Mouse (Mus musculus) limb, embryonic 12.5 days (tissue): Measurements from ENCODE around the gene Cnr2. TPM values are rescaled to one million over a fixed set of nuclear protein-coding genes. Genes with fewer than 3 reads are reported as not detected.

Source experiments
- ATAC-seq: fragments of 200-750 bp; cut with Nextera tagmentation; 2 replicates; pipeline ENCODE4 v1.8.0; 2017; ENCODE audit warnings: low read depth, moderate TSS enrichment; ENCODE audit not compliant: insufficient number of reproducible peaks, insufficient read depth, low FRiP score, low TSS enrichment
- H3K27ac ChIP-seq: fragments of 300-500 bp; sonication (generic); 2 replicates; pipeline ENCODE4 v1.5.1; 2016; ENCODE audit warnings: mild to moderate bottlenecking, moderate library complexity
- H3K27me3 ChIP-seq: fragments of 300-500 bp; sonication (generic); 2 replicates; pipeline ENCODE4 v1.6.1; 2016; ENCODE audit warnings: mild to moderate bottlenecking, moderate library complexity
- H3K36me3 ChIP-seq: fragments of 300-500 bp; sonication (generic); 2 replicates; pipeline ENCODE4 v1.6.1; 2016; ENCODE audit warnings: mild to moderate bottlenecking, moderate library complexity
- H3K4me1 ChIP-seq: fragments of 300-500 bp; sonication (generic); replicated peaks from 2 replicates; pipeline ENCODE4 v1.6.1; 2016
- H3K4me2 ChIP-seq: fragments of 300-500 bp; sonication (generic); 2 replicates; pipeline ENCODE4 v1.6.1; 2016; ENCODE audit warnings: mild to moderate bottlenecking, moderate library complexity
- H3K4me3 ChIP-seq: fragments of 300-500 bp; sonication (generic); replicated peaks from 2 replicates; pipeline ENCODE4 v1.5.1; 2016; ENCODE audit warnings: mild to moderate bottlenecking
- H3K9ac ChIP-seq: fragments of 300-500 bp; sonication (generic); replicated peaks from 2 replicates; pipeline ENCODE4 v1.6.1; 2016; ENCODE audit warnings: mild to moderate bottlenecking, moderate library complexity
- H3K9me3 ChIP-seq: fragments of 300-500 bp; sonication (generic); 2 replicates; pipeline ENCODE4 v1.6.1; 2016; ENCODE audit warnings: mild to moderate bottlenecking, moderate library complexity
- WGBS: fragments of 180-500 bp; shearing (Covaris S2); methylation state at CpG from one replicate; pipeline ENCODE4 v1.1.7; 2016; 5-methylcytosine and 5-hydroxymethylcytosine counted together
- polyA plus RNA-seq: library from polyadenylated mRNA; unstranded; fragments of >200 nt; fragmentation: Nextera tagmentation; extraction: Ambion mirVana; gene quantifications from 2 replicates; pipeline ENCODE4 v1.2.1, GENCODE M21; 2016

Gene Cnr2
- polyA plus RNA-seq, 1 experiment from 2014 or later, result 0.45 TPM

DNA sequence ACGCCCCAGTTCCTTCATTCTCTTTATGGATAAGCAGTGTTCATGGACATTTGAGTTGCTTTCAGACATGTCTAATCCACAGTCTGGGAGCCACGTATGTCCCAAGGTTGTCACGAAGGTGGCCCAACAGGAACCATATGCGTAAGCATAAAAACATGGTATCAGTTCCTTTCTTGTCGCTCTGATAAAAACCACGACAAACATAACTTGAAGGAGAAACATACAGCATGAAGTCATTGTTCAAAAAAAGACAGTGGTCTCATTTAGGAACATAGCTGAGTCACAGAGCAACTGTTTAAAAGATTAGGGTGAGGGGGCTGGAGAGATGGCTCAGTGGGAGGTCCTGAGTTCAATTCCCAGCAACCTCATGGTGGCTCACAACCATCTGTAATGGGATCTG lies 47.0 kb downstream of the Cnr2 start:
- H3K4me1 ChIP-seq, result 0 out of 2 replicates have a peak, but pooled peaks cover 7% of the 10 kb centered on the region
- no peak overlapping the region for H3K4me3 ChIP-seq
- peaks cover 23% of the 10 kb centered on the region for H3K36me3 ChIP-seq
- 90% methylated on average over 6 of the region's 6 CpGs for WGBS
- H3K9ac ChIP-seq, result no peak overlapping the region
- peaks cover 3% of the 10 kb centered on the region; the same call in 1 of the 2 replicates for H3K9me3 ChIP-seq
- no peak overlapping the region for H3K4me2 ChIP-seq
- no peaks in the 10 kb centered on the region for H3K27me3 ChIP-seq
- H3K27ac ChIP-seq, result no peak overlapping the region
- ATAC-seq, result no peak

DNA sequence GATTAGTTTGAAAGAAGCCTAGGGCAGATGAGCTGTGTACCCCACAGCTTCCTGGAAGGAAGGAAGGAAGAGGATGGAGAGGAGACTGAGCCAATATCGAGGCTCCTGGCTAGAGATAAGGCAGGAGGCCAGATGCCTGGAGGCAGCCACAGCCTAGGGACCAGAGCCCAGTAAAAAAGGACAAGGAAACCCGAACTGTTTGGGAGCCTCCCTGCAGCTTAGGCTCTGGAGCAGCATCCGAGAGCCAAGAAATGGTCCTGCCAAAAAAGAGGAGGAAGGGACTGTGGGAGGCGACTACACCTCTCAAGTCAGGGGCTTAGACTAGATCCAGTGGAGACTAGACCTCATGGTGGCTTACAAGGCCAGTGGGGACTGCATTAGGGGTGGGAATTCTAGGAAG lies 48.2 kb downstream of the Cnr2 start:
- Histone ChIP-seq H3K27ac (no peak overlapping the region), H3K4me3 (no peak overlapping the region), H3K4me2 (no peak overlapping the region), H3K9me3 (peaks cover 3% of the 10 kb centered on the region; the same call in 1 of the 2 replicates), H3K9ac (no peak overlapping the region), H3K4me1 (0 out of 2 replicates have a peak, but pooled peaks cover 12% of the 10 kb centered on the region), H3K36me3 (peaks cover 22% of the 10 kb centered on the region), H3K27me3 (no peaks in the 10 kb centered on the region)
- ATAC-seq, result no peak
- WGBS, result 62% methylated on average over 4 of the region's 4 CpGs

DNA sequence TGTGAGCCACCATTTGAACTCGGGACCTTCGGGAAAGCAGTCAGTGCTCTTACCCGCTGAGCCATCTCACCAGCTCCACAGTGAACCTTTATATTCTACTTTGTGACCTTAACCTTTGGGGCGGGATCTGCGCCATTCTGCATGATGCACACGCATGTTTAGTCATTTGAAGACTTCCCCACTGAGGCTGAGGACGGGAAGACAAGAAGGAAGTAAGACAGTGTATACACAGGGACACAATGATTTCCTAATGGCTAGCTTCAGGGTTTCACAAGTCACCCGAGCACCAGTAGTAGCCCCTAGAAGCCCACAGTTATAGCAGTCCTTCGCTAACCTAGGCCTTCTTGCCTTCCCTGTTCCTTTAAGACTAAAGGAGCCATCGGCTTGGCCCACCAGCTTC lies 50.5 kb downstream of the Cnr2 start:
- ATAC-seq, result no peak
- H3K27me3 ChIP-seq, result no peaks in the 10 kb centered on the region
- peak overlapping the region; percentile 84 for H3K4me2 ChIP-seq
- peaks cover 11% of the 10 kb centered on the region for H3K36me3 ChIP-seq
- WGBS, result 78% methylated on average over 10 of the region's 10 CpGs
- no peak overlapping the region for H3K27ac ChIP-seq
- peak overlapping the region; percentile 85 for H3K4me3 ChIP-seq
- H3K9ac ChIP-seq, result peak overlapping the region; percentile 79; the same call in 1 of the 2 replicates
- H3K9me3 ChIP-seq, result peaks cover 3% of the 10 kb centered on the region; the same call in 1 of the 2 replicates
- 0 out of 2 replicates have a peak, but pooled peaks cover 12% of the 10 kb centered on the region for H3K4me1 ChIP-seq

DNA sequence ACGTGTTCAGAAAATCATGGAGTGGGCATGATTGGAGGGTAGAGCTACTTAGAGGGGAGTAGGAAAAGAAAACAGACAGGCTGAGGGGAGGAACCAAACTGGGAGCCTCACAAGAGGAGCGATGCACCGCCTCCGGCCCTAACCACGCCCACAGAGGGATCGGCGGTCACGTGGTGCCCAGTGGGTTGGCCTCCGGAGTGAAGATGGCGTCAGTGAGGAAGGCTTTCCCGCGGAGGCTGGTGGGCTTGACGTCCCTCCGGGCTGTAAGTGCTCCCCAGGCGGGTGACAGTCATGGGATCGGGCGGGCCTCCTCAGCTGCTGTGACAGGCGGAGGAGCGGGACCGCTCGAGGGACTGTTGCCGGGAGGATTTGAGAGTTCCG lies 51.1 kb downstream of the Cnr2 start, which contains the start of gene Hmgcl:
Hmgcl (plus strand) TSS at position 171 of the 381 bp plus-strand sequence.
- Histone ChIP-seq H3K9me3 (0 out of 2 replicates have a peak, but pooled peaks cover under 1% of the 10 kb centered on the region), H3K4me3 (peak within 1 kb of the TSS; percentile 85), H3K27ac (no peak within 1 kb of the TSS), H3K36me3 (peaks cover 12% of the 10 kb centered on the region), H3K4me1 (0 out of 2 replicates have a peak, but pooled peaks cover 12% of the 10 kb centered on the region), H3K27me3 (no peaks in the 10 kb centered on the region), H3K9ac (peak within 1 kb of the TSS; percentile 79), H3K4me2 (peak within 1 kb of the TSS; percentile 84)
- under 1% methylated on average over 23 of the region's 23 CpGs for WGBS
- peak; percentile 87 for ATAC-seq

DNA sequence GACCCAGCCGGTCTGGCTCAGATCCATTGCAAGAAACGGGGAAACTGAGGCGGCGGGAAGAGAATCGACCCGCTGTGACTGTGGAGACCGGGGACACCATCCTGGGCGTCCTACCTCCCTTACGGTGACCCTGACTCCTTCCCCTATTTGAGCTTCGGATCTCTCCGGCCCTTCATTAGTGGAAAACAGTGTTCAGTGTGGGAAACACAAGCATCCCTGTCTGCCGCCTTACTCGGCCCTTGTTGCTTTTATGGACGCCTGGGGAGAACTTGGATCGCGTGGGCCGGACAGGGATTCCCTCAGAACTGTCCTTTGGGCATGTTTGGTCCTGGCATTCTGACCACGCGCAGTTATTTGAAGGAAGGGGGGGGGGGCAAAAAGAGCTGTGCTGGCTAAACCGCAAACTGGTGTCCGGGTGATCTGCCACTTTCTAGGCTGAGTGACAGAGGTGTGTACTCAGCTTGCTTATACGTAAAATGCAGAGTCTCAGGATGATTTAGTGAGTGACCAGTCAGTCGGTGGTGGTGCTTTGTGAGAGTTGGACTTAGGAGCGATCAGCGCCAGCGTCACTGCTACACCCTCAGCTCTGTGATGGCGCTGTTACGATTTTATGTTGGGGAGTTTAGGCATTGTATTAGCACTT lies 51.6 kb downstream of the Cnr2 start:
- Histone ChIP-seq H3K36me3 (peaks cover 17% of the 10 kb centered on the region), H3K4me1 (0 out of 2 replicates have a peak, but pooled peaks cover 12% of the 10 kb centered on the region), H3K9me3 (0 out of 2 replicates have a peak, but pooled peaks cover 3% of the 10 kb centered on the region), H3K27me3 (no peaks in the 10 kb centered on the region), H3K4me3 (peak overlapping the region; percentile 85), H3K27ac (no peak overlapping the region), H3K4me2 (peak overlapping the region; percentile 84), H3K9ac (peak overlapping the region; percentile 79)
- ATAC-seq, result no peak; the same call in 1 of the 2 replicates
- WGBS, result 1% methylated on average over 28 of the region's 28 CpGs

DNA sequence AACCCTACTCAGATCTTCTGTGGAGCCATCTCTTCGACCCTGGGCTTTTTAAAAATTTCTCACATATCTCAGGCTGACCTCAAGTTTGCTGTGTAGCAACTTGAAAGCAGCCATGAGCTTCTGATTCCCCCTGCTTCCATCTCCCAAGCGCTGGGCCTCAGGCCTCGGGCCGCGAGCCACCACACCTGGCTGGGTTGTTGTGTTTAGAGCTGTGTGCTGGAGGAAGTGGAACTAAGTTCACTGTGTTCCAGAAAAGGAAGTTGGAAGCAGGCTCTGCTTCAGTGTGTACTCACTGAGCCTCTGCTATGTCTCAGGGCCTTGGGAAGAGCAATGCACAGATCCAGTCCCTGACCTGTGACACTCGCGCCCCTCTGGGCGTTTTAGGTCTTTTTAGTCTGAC lies 52.9 kb downstream of the Cnr2 start:
- Histone ChIP-seq H3K36me3 (peaks cover 28% of the 10 kb centered on the region), H3K4me1 (0 out of 2 replicates have a peak, but pooled peaks cover 12% of the 10 kb centered on the region), H3K9ac (no peak overlapping the region), H3K4me3 (no peak overlapping the region), H3K4me2 (no peak overlapping the region), H3K27ac (no peak overlapping the region), H3K27me3 (no peaks in the 10 kb centered on the region), H3K9me3 (0 out of 2 replicates have a peak, but pooled peaks cover 3% of the 10 kb centered on the region)
- WGBS, result 94% methylated on average over 8 of the region's 8 CpGs
- no peak for ATAC-seq

DNA sequence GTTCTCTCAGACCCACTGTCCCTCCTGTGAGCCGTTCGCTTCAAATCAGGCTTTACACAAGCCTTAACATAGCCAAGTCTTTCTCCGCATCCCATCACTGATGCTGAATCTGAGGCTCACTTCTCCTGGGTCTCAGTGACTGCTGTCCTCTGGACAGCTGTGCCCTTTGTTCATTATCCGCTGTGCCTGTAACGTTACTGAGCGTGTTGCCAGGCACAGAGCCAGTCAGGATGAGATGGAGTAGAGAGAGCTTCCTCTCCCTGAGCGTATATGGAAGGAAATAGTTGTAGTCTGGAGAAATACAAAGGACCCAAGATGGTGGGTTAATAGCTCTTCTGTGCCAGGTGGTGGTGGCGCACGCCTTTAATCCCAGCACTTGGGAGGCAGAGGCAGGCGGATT lies 54.3 kb downstream of the Cnr2 start:
- WGBS, result 93% methylated on average over 10 of the region's 10 CpGs
- Histone ChIP-seq H3K9me3 (0 out of 2 replicates have a peak, but pooled peaks cover 3% of the 10 kb centered on the region), H3K27ac (no peak overlapping the region), H3K4me2 (no peak overlapping the region), H3K4me3 (no peak overlapping the region), H3K4me1 (0 out of 2 replicates have a peak, but pooled peaks cover 12% of the 10 kb centered on the region), H3K9ac (no peak overlapping the region), H3K27me3 (no peaks in the 10 kb centered on the region), H3K36me3 (peaks cover 30% of the 10 kb centered on the region)
- ATAC-seq, result no peak

DNA sequence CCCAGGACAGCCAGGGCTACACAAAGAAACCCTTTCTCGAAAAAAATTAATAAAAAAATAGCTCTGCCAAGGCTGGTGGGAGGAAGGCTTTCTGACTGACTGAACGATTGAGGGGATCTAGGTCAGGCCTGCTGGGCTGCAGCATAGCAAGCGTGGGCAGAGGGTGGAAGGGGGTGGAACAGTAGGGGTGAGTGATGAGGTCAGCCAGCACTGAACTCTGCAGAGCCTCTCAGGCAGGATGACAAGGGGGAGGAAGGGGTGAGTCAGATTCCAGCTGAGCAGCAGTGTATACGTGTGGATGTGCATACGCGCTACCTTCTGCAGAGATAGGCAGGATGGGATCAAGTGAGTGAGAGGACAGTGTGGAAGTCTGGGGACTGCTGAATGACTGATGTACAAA lies 54.7 kb downstream of the Cnr2 start:
- Histone ChIP-seq H3K4me3 (no peak overlapping the region), H3K9me3 (0 out of 2 replicates have a peak, but pooled peaks cover 3% of the 10 kb centered on the region), H3K27me3 (no peaks in the 10 kb centered on the region), H3K36me3 (peaks cover 33% of the 10 kb centered on the region), H3K4me2 (no peak overlapping the region), H3K9ac (no peak overlapping the region), H3K27ac (no peak overlapping the region), H3K4me1 (0 out of 2 replicates have a peak, but pooled peaks cover 12% of the 10 kb centered on the region)
- 78% methylated on average over 6 of the region's 6 CpGs for WGBS
- no peak for ATAC-seq

DNA sequence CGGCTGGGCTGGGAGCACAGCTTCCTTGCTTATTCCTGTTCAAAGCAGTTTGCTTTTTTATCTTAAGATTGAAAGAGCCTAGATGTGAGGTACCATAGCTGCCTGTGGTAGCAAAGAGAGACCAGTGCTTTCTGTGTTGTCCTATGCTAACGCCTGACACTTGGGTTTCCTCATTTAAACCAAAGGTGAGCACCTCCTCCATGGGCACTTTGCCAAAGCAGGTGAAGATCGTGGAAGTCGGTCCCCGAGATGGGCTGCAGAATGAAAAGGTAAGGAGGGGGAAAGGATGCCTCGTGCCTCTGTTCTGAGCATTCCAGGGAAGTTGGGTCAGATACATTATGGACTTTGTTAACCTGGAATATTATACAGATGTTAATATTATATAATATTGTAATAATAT lies 55.2 kb downstream of the Cnr2 start:
- WGBS, result 93% methylated on average over 6 of the region's 6 CpGs
- Histone ChIP-seq H3K27ac (no peak overlapping the region), H3K9me3 (0 out of 2 replicates have a peak, but pooled peaks cover 3% of the 10 kb centered on the region), H3K4me2 (no peak overlapping the region), H3K9ac (no peak overlapping the region), H3K27me3 (no peaks in the 10 kb centered on the region), H3K4me3 (no peak overlapping the region), H3K4me1 (0 out of 2 replicates have a peak, but pooled peaks cover 12% of the 10 kb centered on the region), H3K36me3 (peaks cover 36% of the 10 kb centered on the region)
- ATAC-seq, result no peak

DNA sequence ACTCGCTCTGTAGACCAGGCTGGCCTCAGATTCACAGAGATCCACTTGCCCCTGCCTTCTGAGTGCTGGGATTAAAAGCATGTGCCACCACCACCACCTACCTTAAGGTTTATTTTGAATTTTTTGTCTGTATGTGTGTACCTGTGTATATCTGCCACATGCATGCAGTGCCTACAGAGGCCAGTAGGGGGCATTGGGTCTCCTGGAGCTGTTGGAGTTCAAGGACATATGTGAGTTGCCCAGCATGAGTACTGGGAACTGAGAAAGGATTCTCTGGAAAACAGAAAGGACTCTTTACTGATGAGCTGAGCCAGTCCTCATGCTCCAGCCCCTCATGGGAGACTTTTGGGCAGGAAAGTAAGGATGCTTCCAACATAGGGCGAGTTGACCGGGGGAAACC lies 56.3 kb downstream of the Cnr2 start:
- 90% methylated on average over 3 of the region's 3 CpGs for WGBS

DNA sequence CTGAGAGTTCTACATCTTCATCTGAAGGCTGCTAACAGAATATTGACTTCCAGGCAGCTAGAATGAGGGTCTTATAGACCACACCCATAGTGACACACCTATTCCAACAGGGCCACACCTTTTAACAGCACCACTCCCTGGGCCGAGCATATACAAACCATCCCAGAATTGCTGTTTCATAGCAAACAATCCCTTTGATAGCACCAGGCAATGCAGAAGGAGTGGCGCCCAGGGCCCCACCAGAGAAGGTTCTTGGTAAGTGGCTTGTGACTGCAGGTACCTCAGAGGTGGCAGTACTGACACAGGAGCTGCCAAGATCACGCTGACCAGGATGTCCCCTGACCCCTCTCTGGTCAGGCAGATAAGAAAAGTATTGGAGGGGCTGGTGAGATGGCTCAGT lies 58.0 kb downstream of the Cnr2 start:
- no peak overlapping the region for H3K4me2 ChIP-seq
- H3K36me3 ChIP-seq, result peaks cover 60% of the 10 kb centered on the region
- WGBS, result 89% methylated on average over 3 of the region's 3 CpGs
- H3K4me1 ChIP-seq, result 0 out of 2 replicates have a peak, but pooled peaks cover under 1% of the 10 kb centered on the region
- no peak overlapping the region for H3K4me3 ChIP-seq
- H3K9ac ChIP-seq, result no peak overlapping the region
- 0 out of 2 replicates have a peak, but pooled peaks cover 3% of the 10 kb centered on the region for H3K9me3 ChIP-seq
- H3K27me3 ChIP-seq, result no peaks in the 10 kb centered on the region
- no peak for ATAC-seq
- no peak overlapping the region for H3K27ac ChIP-seq

More for the DNA sequence above, 56.3 kb downstream of the Cnr2 start:
- Histone ChIP-seq H3K27ac (no peak overlapping the region), H3K4me1 (0 out of 2 replicates have a peak, but pooled peaks cover 9% of the 10 kb centered on the region), H3K4me2 (no peak overlapping the region), H3K4me3 (no peak overlapping the region), H3K9me3 (0 out of 2 replicates have a peak, but pooled peaks cover 3% of the 10 kb centered on the region), H3K36me3 (peaks cover 48% of the 10 kb centered on the region), H3K9ac (no peak overlapping the region), H3K27me3 (no peaks in the 10 kb centered on the region)
- ATAC-seq, result no peak
